Mouse (Mus musculus): ENCODE measurements around the gene Gramd2. TPM values are rescaled to one million over a fixed set of nuclear protein-coding genes. Genes with fewer than 3 reads are reported as not detected.

The Gramd2 gene
- polyA plus RNA-seq, 1 experiment, result 15.2 TPM

DNA sequence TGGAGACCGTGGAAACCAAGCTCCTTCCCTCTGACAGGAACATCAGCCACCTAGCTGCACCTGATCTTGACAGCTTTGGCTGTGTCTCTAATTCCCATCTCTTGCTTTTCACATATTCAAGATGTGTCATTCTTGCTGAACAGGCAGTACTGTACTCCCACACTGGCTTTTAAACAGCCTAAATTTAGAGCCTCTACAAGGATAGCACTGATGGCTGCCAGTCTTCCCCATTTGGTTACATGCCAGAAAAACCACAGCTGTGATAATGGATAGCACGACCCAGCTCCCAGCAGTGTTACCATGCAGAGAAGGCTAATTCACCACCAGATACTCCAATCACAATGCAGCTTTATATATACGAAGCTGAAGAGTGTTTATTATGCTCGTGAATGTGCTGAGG is 12.7 kb upstream of the Gramd2 start:
- peak in 1 of 2 experiments; percentile 71 for DNase-seq (ENCODE audit: extremely low spot score in 1 of 2, low spot score in 1 of 2)

DNA sequence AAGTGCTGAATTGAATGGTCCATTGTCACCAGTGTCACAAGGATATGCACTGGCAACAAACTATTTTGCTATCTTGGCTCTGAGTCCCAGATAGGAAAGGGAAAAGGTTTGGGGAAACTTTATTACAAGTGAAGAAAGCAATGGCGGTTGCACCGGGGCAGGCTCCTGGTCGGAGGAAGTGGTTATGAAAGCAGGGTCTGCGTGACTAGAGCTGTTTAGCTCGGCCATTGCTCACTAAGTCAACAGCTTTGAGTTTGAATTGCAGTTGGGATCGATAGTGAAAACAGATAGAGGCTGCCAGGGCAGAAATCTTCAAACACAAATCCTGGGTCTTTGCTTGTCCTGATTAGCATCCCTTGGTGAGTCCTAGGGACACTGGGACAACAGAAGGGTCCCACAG is 12.0 kb upstream of the Gramd2 start:
- DNase-seq (ENCODE audit: extremely low spot score in 1 of 2, low spot score in 1 of 2), result no peak

GRCm38 (mm10) chr9:59668473-59668872 is 11.5 kb upstream of the Gramd2 start:
- DNase-seq (ENCODE audit: extremely low spot score in 1 of 2, low spot score in 1 of 2), result no peak

GRCm38 (mm10) chr9:59669172-59669571 is 10.8 kb upstream of the Gramd2 start:
- no peak for DNase-seq (ENCODE audit: extremely low spot score in 1 of 2, low spot score in 1 of 2)

DNA sequence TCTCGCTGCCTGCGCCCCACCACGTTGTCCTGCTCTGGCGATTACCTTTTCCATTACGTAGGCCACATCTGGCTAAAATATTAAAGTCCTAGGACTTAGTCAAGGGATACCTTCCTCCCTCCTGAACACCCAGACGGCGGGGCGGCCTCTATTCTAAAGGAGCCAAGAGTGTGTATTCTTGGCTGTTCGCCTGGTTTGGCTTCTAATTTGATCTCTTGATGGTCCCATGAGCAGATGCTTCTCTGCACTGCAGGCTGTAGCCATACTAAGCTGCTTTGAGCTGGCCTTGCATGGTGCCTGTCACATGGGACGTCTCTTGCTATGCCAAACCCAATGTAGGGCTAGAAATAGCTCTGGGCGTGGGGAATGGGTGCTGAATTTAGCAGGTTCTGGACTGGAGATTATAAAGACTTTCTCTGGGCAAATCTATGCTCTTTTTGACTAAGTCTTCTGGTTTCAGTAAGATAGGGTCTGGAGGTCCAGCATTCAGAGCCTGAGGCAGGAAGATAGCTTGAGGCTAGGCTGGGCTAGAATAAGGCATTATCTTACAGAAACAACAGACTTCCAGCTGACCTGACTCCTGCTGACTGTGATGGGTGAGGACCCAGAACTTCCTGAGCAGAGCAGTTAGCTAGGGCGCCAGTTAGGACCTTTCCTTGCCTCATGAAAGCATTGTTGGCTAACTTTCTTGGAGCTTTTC is 7.6 kb upstream of the Gramd2 start:
- no peak for DNase-seq (ENCODE audit: extremely low spot score in 1 of 2, low spot score in 1 of 2)

DNA sequence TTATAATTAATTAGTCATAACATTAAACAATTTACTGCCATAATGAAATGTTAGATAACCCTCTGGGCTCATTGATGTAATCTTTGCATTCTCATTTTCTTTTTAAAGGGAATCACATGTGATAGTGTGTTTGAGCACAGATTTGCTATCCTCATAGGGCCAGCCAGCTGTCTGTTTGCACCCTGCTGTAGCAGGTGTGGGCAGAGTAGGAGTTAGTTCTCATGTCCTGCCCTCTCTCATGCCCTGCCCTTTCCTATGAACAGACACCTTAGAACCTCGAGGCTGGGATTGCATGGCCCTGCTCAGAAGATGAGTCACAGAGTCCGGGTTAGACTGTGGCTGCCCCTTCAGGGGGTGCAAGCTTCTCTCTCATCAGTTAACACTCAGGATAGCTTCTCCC is 6.5 kb upstream of the Gramd2 start:
- no peak for DNase-seq (ENCODE audit: extremely low spot score in 1 of 2, low spot score in 1 of 2)

- DNase-seq (ENCODE audit: extremely low spot score in 1 of 2, low spot score in 1 of 2), result no peak
These were observed 4.3 kb upstream of the Gramd2 start for GRCm38 (mm10) chr9:59675598-59675997.

DNA sequence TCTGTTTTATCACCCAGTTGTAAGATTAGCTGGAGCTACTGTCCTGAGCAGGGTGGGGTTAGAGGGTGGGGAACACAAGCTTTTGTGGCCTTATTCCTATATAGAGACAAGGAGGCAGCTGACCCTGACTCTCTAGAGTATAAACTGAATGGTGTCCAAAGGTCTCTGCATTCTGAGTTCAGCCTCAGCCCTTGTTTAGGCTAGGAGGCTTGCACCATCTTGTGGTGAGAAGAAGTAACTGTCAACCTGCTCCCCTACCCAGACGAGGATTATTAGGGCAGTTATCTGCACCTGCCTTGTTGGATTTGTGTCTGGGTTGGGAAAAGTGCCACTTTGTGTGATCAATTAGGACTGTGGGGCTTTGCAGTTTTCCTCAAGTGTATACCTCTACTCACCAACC is 1.6 kb upstream of the Gramd2 start:
- DNase-seq (ENCODE audit: extremely low spot score in 1 of 2, low spot score in 1 of 2), result no peak

DNA sequence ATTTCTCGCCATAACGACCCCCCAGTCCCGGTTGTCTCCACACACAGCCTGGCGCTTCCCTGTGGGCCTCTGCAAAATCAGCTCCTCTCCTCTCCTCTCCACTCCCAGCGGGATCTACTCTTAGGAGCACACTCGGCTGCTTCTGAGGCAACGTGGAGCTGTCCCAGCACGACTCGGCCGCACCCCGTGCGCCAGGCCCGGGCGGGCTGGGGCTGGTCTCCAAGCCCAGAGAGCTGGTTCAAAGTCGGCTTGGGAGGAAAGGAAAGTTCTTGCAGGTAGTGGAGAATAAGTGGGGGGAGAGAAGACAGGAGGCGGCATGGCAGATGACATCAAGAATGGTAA is 561 bp downstream of the Gramd2 start:
- no peak for DNase-seq (ENCODE audit: extremely low spot score in 1 of 2, low spot score in 1 of 2)

GRCm38 (mm10) chr9:59684020-59684419 is 4.1 kb downstream of the Gramd2 start:
- DNase-seq (ENCODE audit: extremely low spot score in 1 of 2, low spot score in 1 of 2), result no peak

- DNase-seq (ENCODE audit: extremely low spot score in 1 of 2, low spot score in 1 of 2), result peak; percentile 61 to 76
These were observed 7.6 kb downstream of the Gramd2 start for GRCm38 (mm10) chr9:59687416-59688046.

DNA sequence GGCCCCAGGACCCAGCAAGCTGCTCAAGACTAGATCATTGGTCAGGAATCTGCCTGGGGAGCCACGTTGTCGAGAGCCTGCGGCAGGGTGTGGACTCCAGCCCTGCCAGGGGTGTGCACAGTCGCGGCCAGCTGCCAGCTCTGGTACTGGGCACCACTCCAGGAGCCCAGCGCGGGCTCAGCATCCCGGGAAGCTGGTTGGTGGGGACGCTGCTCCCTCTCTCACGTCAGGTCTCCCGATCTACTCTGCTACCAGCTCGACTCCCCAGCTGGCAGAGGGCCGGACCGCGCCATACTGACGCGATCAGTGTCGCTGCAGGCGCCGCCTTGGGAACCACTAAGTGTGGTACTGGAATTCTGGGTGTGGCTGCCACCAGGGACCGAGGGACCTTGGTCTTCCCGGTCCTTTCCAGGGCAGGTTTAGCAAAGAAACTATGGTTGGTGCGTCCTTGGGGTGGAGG is 11.7 kb downstream of the Gramd2 start:
- peak; percentile 78 to 92 for DNase-seq (ENCODE audit: extremely low spot score in 1 of 2, low spot score in 1 of 2)

GRCm38 (mm10) chr9:59692145-59692544 is 12.2 kb downstream of the Gramd2 start:
- peak in 1 of 2 experiments; percentile 65 for DNase-seq (ENCODE audit: extremely low spot score in 1 of 2, low spot score in 1 of 2)

DNA sequence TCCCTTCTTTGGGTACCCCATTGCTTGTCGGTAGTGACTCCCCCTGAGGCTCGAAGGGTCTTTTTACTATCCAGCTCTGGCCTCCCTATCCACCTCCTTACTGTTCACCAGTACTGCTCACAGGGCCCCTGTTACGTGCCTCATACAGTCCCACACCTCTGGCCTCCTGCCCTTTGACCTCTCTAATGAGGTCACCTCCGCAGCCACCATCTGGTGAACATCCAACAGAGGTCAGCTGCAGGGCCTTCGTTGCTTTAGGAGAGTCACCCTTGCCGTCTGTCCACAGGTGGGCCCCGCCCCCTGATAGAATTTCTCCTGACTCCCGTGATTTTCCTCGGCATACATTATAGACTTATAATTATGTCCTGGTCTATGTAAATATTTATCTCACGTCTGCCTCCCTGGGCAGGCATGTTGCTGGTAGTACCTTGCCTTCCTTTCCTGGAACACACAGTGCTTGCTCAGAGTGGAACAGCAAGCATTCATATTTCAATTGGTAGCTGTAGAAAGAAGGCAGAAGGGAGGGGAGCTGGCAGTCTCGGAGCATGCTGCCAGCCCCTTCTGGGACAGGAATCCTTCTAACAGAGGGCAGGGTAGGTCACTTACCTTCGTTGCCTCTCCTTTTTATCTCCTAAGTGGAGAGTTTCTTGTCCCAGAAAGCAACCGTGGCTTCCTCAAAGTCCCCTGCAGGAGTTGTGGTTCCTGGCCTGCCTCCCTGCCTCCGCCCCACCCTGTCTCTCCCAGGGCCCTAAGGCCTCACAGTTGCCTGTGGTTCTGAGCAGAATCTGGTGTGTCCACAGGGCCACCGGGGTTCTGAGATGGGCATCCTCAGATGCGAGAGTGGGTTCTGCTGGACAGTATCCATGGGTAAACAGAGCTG is 14.9 kb downstream of the Gramd2 start:
- DNase-seq (ENCODE audit: extremely low spot score in 1 of 2, low spot score in 1 of 2), result no peak

GRCm38 (mm10) chr9:59695451-59695813 is 15.5 kb downstream of the Gramd2 start:
- no peak for DNase-seq (ENCODE audit: extremely low spot score in 1 of 2, low spot score in 1 of 2)

DNA sequence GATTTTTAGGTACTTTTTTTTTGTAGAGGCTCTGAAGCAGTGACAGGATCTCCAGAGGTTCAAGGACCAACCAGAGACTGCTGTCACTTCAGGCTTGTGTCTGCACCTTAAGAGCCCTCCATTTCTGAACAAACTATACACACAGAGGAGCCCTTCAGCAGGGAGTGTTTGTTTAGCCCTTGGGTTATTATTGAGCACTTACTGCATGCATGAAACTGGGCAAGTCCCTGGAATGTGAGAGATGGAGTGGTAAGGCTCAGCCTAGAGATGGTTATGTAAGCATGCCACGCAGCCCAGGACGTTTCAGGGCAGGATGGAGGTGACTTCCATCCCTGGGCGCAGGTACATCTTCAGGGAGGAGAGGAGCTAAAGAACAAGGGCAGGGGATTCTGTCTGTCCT is 16.4 kb downstream of the Gramd2 start:
- no peak for DNase-seq (ENCODE audit: extremely low spot score in 1 of 2, low spot score in 1 of 2)

GRCm38 (mm10) chr9:59701094-59701493 is 21.1 kb downstream of the Gramd2 start:
- DNase-seq (ENCODE audit: extremely low spot score in 1 of 2, low spot score in 1 of 2), result no peak

- DNase-seq (ENCODE audit: extremely low spot score in 1 of 2, low spot score in 1 of 2), result no peak
These were observed 23.2 kb downstream of the Gramd2 start for GRCm38 (mm10) chr9:59703099-59703498.

DNA sequence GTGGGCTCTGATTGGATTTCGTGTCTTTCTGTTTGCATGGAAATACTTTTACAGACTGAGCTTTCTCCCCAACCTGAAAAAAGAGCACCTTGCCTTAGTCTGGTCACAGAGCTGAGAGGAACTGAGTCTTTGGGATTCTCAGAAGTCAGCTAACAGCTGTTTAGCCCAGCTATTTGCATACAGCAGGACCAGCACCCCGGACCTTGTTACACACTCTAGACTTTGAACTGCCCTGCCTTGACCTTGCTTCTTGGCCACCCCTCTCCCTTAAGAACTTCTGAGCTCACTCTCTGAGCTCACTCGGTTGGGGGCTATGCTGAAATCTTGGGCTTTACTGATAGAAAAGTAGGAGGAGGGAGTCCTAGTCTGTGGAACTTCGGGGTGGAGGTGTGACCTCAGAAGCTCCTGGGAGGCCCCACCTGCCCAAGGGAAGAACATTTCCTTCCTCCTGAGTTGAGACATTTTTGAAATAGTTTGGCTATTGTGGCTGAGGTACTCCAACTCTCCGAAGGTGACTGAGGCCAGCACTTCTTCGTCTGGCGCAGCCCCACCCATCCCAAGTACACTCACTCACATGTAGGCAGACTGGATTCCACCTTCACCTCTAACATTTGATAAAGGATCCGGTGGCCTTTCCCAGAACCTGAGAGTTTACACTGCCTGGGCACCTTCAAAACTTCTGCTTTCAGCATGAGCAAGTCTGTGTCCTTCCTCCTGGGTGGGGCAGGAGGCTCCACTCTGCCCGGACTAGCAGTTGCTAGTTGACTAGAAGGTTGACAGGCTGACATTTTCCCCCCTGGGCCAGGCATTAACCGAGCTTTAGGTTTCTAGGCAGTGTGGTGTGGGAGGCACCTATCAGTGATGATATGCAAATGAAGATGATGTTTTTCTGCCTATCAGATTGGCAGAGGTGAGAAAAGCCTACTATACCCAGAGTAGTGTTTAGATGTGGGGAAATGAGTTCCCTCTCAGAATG is 27.2 kb downstream of the Gramd2 start:
- DNase-seq (ENCODE audit: extremely low spot score in 1 of 2, low spot score in 1 of 2), result no peak

DNA sequence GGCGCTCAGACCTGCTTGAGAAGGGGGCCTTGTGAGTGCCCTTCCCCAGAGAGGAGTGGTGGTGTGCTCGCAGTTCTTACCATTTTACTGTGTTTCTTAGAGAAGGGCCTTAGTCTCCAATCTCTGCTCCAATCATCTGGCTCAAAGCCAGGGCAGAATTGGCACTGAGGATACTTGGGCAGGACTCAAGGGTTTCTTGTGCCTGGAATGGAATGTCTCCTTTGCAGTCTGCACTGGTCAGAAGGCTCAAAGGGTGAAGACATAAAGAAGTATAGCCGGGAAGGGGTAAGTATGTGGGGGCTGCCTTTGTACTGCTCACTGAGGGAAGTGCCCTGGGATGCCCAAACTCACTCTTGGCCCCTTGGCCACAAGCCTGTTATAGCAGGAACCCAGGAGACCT is 29.3 kb downstream of the Gramd2 start:
- DNase-seq (ENCODE audit: extremely low spot score in 1 of 2, low spot score in 1 of 2), result no peak
